Mouse (Mus musculus) heart, postnatal 0 days (tissue): ENCODE data around the gene Tdp1.

Experiments used
- CTCF ChIP-seq: IDR thresholded peaks from 2 replicates; pipeline ENCODE4 v1.5.1; 2016; ENCODE audit warnings: antibody characterized with exemption, control low read depth, low read depth
- EP300 ChIP-seq: IDR thresholded peaks from 2 replicates; pipeline ENCODE4 v1.6.1; 2016; ENCODE audit warnings: antibody characterized with exemption, low read depth

DNA sequence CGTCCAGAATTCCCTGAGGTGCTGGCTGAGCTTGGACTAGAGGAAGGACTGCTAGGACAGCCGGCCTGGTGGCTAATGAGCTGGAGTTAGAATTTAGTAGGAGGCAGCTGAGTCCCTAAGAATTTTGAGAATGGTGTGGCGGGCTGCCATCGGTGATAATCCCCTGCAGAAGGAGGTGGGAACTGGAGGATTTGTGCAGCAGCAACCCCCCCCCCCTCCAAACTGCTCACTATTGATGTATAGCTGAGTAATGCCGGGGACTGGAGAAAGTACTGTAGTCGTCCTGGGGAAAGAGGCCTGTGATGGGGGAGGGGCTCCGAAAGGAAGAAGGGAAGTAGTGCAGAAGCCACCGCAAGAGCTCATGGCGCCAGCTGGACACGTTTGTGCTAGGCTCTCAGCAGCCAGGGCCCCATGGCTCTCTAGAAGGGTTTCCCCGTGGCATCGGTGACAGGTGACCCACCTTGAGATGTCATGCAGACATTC, 82.6 kb downstream of the Tdp1 start:
- TF ChIP-seq CTCF (no peak), EP300 (no peak)
